Comparison of ENCODE assay signal across 7 mouse cellular contexts in the genomic region with DNA sequence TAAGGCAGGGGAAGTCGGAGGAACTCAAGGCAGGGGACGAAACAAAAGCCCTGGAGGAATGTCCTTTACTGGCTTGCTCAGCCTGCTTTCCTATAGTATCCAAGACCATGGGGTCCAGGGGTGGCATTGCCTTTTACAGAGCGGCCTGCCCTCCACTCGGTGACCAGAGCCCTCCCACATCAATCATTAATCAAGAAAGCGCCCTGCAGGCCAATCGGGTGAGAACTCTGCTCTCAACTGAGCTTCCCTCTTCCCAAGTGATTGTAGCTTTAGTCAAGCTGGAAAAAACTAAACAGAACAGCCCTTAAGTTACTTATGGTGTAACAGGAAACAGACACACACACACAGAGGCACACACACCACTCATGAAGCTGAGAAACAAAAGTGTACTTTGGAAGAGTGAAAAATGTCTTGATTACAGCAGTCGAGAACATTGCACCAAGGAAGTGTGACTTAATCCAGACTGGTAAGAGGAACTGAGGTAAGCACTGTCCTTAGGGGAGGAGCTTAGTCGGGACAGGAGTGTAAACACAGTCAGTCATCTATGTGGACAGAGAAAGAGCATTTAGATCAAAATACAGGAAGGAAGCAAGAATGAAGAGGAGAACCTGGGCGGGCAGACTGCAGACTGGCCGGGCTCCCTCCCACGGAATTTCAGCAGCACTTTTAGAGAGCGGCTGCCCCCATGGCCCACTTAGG.
DNase-seq lines count a peak whose midpoint lies in the region; ATAC-seq lines count a peak whose summit lies in the region.

No protein-coding gene starts in this region.

- ATAC-seq in intestine, embryonic 14.5 days (replicated peaks; ENCODE audit: low FRiP score, low TSS enrichment, low read depth) = peak; percentile 57
- ATAC-seq in liver, embryonic 16.5 days (ENCODE audit: low read depth) = peak; percentile 77
- peak; percentile 77; the same call in 1 of the 2 replicates for ATAC-seq in stomach, embryonic 16.5 days (ENCODE audit: insufficient read depth, low FRiP score)
- ATAC-seq in forebrain, embryonic 14.5 days = no peak

- no peak overlapping the region for H3K4me2 ChIP-seq in intestine, embryonic 14.5 days (ENCODE audit: low read length)
- peak overlapping the region; percentile 30 for H3K4me2 ChIP-seq in liver, embryonic 16.5 days (ENCODE audit: low read depth, low read length)
- H3K4me2 ChIP-seq in stomach, embryonic 16.5 days (ENCODE audit: low read depth, low read length) = no peak overlapping the region
- H3K4me2 ChIP-seq in forebrain, embryonic 14.5 days (ENCODE audit: low read length) = no peak overlapping the region

- H3K27ac ChIP-seq in brown adipose tissue, adult 24 weeks (replicated peaks; ENCODE audit: low read depth, low read length) = peak overlapping the region; percentile 85
- peak overlapping the region; percentile 81 for H3K27ac ChIP-seq in intestine, embryonic 14.5 days (ENCODE audit: low read depth)
- H3K27ac ChIP-seq in liver, embryonic 16.5 days (ENCODE audit: low read length) = peak overlapping the region; percentile 71
- H3K27ac ChIP-seq in stomach, embryonic 16.5 days (ENCODE audit: low read length) = peak overlapping the region; percentile 77
- H3K27ac ChIP-seq in forebrain, embryonic 14.5 days (ENCODE audit: low read depth, low read length) = no peak overlapping the region

- H3K36me3 ChIP-seq in intestine, embryonic 14.5 days (ENCODE audit: control insufficient read depth, insufficient read depth, low read length) = peaks cover 14% of the 10 kb centered on the region
- H3K36me3 ChIP-seq in liver, embryonic 16.5 days (ENCODE audit: control insufficient read depth, insufficient read depth) = no peaks in the 10 kb centered on the region; the same call in 1 of the 2 replicates
- H3K36me3 ChIP-seq in stomach, embryonic 16.5 days (ENCODE audit: control insufficient read depth, insufficient read depth, low read length) = no peaks in the 10 kb centered on the region
- peaks cover 11% of the 10 kb centered on the region for H3K36me3 ChIP-seq in forebrain, embryonic 14.5 days (ENCODE audit: control insufficient read depth, insufficient read depth, low read length)

- no peaks in the 10 kb centered on the region for H3K27me3 ChIP-seq in intestine, embryonic 14.5 days (replicated peaks; ENCODE audit: control insufficient read depth, insufficient read depth, low read length)
- no peaks in the 10 kb centered on the region for H3K27me3 ChIP-seq in liver, embryonic 16.5 days (ENCODE audit: control insufficient read depth, insufficient read depth, low read depth, low read length)
- no peaks in the 10 kb centered on the region for H3K27me3 ChIP-seq in stomach, embryonic 16.5 days (ENCODE audit: control insufficient read depth, insufficient read depth, low read length)
- no peaks in the 10 kb centered on the region for H3K27me3 ChIP-seq in forebrain, embryonic 14.5 days (replicated peaks; ENCODE audit: control insufficient read depth, insufficient read depth, low read length)

- no peaks in the 10 kb centered on the region for H3K9me3 ChIP-seq in intestine, embryonic 14.5 days (ENCODE audit: control insufficient read depth, low read length)
- no peaks in the 10 kb centered on the region for H3K9me3 ChIP-seq in liver, embryonic 16.5 days (replicated peaks; ENCODE audit: control insufficient read depth, low read length)
- H3K9me3 ChIP-seq in stomach, embryonic 16.5 days (replicated peaks; ENCODE audit: control insufficient read depth, low read length) = no peaks in the 10 kb centered on the region
- no peaks in the 10 kb centered on the region for H3K9me3 ChIP-seq in forebrain, embryonic 14.5 days (replicated peaks; ENCODE audit: control insufficient read depth, low read length)

- peak; percentile 18 for DNase-seq in embryo, embryonic 9.5 days (ENCODE audit: extremely low spot score)
- peak; percentile 54 for DNase-seq in intestine, embryonic 14.5 days (ENCODE audit: low spot score)
- DNase-seq in ovary, postnatal 36 days (ENCODE audit: low spot score) = no peak
- DNase-seq in forebrain, embryonic 14.5 days (ENCODE audit: low spot score) = no peak

- H3K4me1 ChIP-seq in brown adipose tissue, adult 24 weeks (ENCODE audit: control insufficient read depth, insufficient read depth, insufficient read length, low read length) = peaks cover 14% of the 10 kb centered on the region; the same call in 1 of the 2 replicates
- peaks cover 18% of the 10 kb centered on the region for H3K4me1 ChIP-seq in intestine, embryonic 14.5 days (replicated peaks; ENCODE audit: control insufficient read depth, insufficient read depth, low read length)
- H3K4me1 ChIP-seq in liver, embryonic 16.5 days (ENCODE audit: control insufficient read depth, low read depth, low read length) = peaks cover 15% of the 10 kb centered on the region
- 0 out of 2 replicates have a peak, but pooled peaks cover 8% of the 10 kb centered on the region for H3K4me1 ChIP-seq in stomach, embryonic 16.5 days (ENCODE audit: control insufficient read depth, insufficient read depth, low read length)
- H3K4me1 ChIP-seq in forebrain, embryonic 14.5 days (ENCODE audit: control insufficient read depth, insufficient read depth, low read length) = 0 out of 2 replicates have a peak, but pooled peaks cover 3% of the 10 kb centered on the region

- H3K4me3 ChIP-seq in brown adipose tissue, adult 24 weeks (ENCODE audit: insufficient read depth, low read depth, low read length) = peak overlapping the region; percentile 12; the same call in 1 of the 2 replicates
- H3K4me3 ChIP-seq in intestine, embryonic 14.5 days (ENCODE audit: low read depth, low read length) = no peak overlapping the region
- H3K4me3 ChIP-seq in liver, embryonic 16.5 days (ENCODE audit: low read depth, low read length) = no peak overlapping the region
- H3K4me3 ChIP-seq in stomach, embryonic 16.5 days (replicated peaks; ENCODE audit: low read length) = no peak overlapping the region
- no peak overlapping the region for H3K4me3 ChIP-seq in forebrain, embryonic 14.5 days (ENCODE audit: low read depth, low read length)

- WGBS in intestine, embryonic 14.5 days = 27% methylated on average over 12 of the region's 12 CpGs
- 22% methylated on average over 12 of the region's 12 CpGs for WGBS in liver, embryonic 16.5 days (ENCODE audit: insufficient replicate concordance)
- 28% methylated on average over 12 of the region's 12 CpGs for WGBS in stomach, embryonic 16.5 days
- 79% methylated on average over 12 of the region's 12 CpGs for WGBS in forebrain, embryonic 14.5 days

- no peak overlapping the region for H3K9ac ChIP-seq in intestine, embryonic 14.5 days (ENCODE audit: low read length)
- H3K9ac ChIP-seq in liver, embryonic 16.5 days (ENCODE audit: low read depth, low read length) = no peak overlapping the region
- H3K9ac ChIP-seq in stomach, embryonic 16.5 days (ENCODE audit: low read length) = no peak overlapping the region
- H3K9ac ChIP-seq in forebrain, embryonic 14.5 days (ENCODE audit: low read length) = no peak overlapping the region

Comparison
In these comparisons a context has a peak if more than half of its experiments do, and no peak if none do; other contexts are left out.
1. DNase-seq: peak in embryo, embryonic 9.5 days (single experiment) and intestine, embryonic 14.5 days (single experiment); none in ovary, postnatal 36 days (single experiment) and forebrain, embryonic 14.5 days (single experiment).